Mouse (Mus musculus): ENCODE measurements around the gene Lrrc57.

Lrrc57 gene

GRCm38 (mm10) chr2:120608830-120609723 is at the start of gene Lrrc57, which contains the start of gene Haus2:
Lrrc57 (minus strand) TSS chr2:120609520.
Haus2 (plus strand) TSS chr2:120609383.
- peak; percentile 95 for DNase-seq (ENCODE audit: low read depth)

- no peak for DNase-seq (ENCODE audit: low read depth)
These were observed 49.2 kb upstream of the Lrrc57 start for GRCm38 (mm10) chr2:120658486-120658885.

- DNase-seq (ENCODE audit: low read depth): no peak
These were observed 47.4 kb upstream of the Lrrc57 start for GRCm38 (mm10) chr2:120656711-120657110.

GRCm38 (mm10) chr2:120655905-120656304 is 46.6 kb upstream of the Lrrc57 start:
- DNase-seq (ENCODE audit: low read depth): no peak

- DNase-seq (ENCODE audit: low read depth): no peak
These were observed 45.4 kb upstream of the Lrrc57 start for GRCm38 (mm10) chr2:120654693-120655092.

GRCm38 (mm10) chr2:120652925-120653284 is 43.6 kb upstream of the Lrrc57 start:
- peak; percentile 47 for DNase-seq (ENCODE audit: low read depth)

GRCm38 (mm10) chr2:120652256-120652924 is 43.1 kb upstream of the Lrrc57 start:
- DNase-seq (ENCODE audit: low read depth): peak; percentile 83

- DNase-seq (ENCODE audit: low read depth): peak; percentile 87
These were observed 37.5 kb upstream of the Lrrc57 start for GRCm38 (mm10) chr2:120646777-120647176.

- DNase-seq (ENCODE audit: low read depth): peak; percentile 33
These were observed 34.5 kb upstream of the Lrrc57 start for GRCm38 (mm10) chr2:120643836-120644235.

- DNase-seq (ENCODE audit: low read depth): no peak
These were observed 31.5 kb upstream of the Lrrc57 start for GRCm38 (mm10) chr2:120640835-120641234.

GRCm38 (mm10) chr2:120631957-120632356 is 22.6 kb upstream of the Lrrc57 start:
- DNase-seq (ENCODE audit: low read depth): no peak

- no peak for DNase-seq (ENCODE audit: low read depth)
These were observed 22.2 kb upstream of the Lrrc57 start for GRCm38 (mm10) chr2:120631521-120631920.

- DNase-seq (ENCODE audit: low read depth): no peak
These were observed 21.3 kb upstream of the Lrrc57 start for GRCm38 (mm10) chr2:120630655-120631054.

GRCm38 (mm10) chr2:120630246-120630645 is 20.9 kb upstream of the Lrrc57 start:
- peak; percentile 64 for DNase-seq (ENCODE audit: low read depth)

GRCm38 (mm10) chr2:120628886-120629735 is 19.8 kb upstream of the Lrrc57 start, which contains the start of gene Stard9:
Stard9 (plus strand) TSS chr2:120629121.
- peak; percentile 99 for DNase-seq (ENCODE audit: low read depth)

- no peak for DNase-seq (ENCODE audit: low read depth)
These were observed 19.0 kb upstream of the Lrrc57 start for GRCm38 (mm10) chr2:120628076-120628865.

GRCm38 (mm10) chr2:120622920-120623319 is 13.6 kb upstream of the Lrrc57 start:
- no peak for DNase-seq (ENCODE audit: low read depth)

- DNase-seq (ENCODE audit: low read depth): no peak
These were observed 10.2 kb upstream of the Lrrc57 start for GRCm38 (mm10) chr2:120619538-120619937.

GRCm38 (mm10) chr2:120616279-120617163 is 7.2 kb upstream of the Lrrc57 start:
- no peak for DNase-seq (ENCODE audit: low read depth)

- peak; percentile 71 for DNase-seq (ENCODE audit: low read depth)
These were observed 3.2 kb downstream of the Lrrc57 start for GRCm38 (mm10) chr2:120606021-120606690.
